Mouse (Mus musculus): ENCODE measurements around the gene Gm10488.
"Not testable (repeated sequence)": the region's sequence is repeated elsewhere in the genome, so short reads cannot be mapped to it uniquely, and the experiment has no call there.

The Gm10488 gene

GRCm38 (mm10) chrX:29976014-29976413 lies at the start of gene Gm10488:
Gene Gm10488 (plus strand): TSS chrX:29976314.
- DNase-seq (ENCODE audit: low read depth in 2 of 2, low spot score in 2 of 2) = not testable (repeated sequence)
